Mouse (Mus musculus) adrenal gland, postnatal 4 days (tissue): ENCODE measurements at regions not wholly inside any gene's neighbourhood (a gene's known extent, or its start where the extent isn't known, plus 50 kb on each side); places are given as distances from the start of the nearest gene placed in this dataset.

Source experiments
- DNase-seq, 2 experiments: peaks; one replicate each; pipeline ENCODE4 v3.0.0; 2021 to 2022; ENCODE audit warnings: low spot score in 2 of 2, mixed read lengths in 2 of 2

DNA sequence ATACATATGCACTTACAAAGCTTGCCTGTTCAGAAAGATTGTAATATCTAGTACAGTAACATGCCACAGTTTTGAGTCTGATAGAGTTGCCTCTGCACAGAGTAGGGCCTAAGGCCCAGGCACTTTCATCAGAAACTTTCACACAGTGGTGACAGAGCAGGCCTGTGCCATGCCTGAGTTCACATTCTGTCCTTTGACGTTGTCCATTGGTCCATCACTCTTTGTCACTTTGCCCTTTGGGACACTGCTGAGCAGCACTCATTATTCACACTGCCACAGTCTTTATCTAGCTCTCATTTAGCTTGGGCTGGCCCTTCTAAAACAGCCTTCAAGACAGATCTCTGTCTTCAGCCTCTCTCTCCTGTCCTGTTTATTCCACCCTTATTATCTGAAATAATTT, 1055.0 kb downstream of the Fam19a2 start:
- no peak for DNase-seq

- DNase-seq = no peak
These were observed 1056.7 kb downstream of the Fam19a2 start for GRCm38 (mm10) chr10:124320191-124321110.

- DNase-seq = no peak
These were observed 1056.8 kb downstream of the Slc16a7 start for GRCm38 (mm10) chr10:124332491-124332890.

DNA sequence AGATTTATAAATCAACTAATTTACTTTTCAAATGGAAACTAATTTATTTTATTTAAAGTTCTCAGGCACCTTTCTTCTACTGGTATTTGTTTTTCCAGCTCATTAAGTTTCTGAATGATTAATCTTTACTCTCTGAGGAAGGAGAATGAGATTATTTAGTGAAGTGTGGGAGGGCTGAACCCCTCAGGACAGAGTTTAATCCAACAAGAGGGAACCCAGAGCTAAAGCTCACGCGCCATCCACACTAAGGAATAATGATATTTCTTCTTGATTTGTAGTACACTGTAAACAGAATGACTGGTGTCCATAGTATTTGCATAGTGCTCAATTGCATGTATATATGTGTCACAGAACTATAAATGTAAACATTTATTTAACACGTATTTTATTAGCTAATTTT, 1050.3 kb downstream of the Slc16a7 start:
- no peak for DNase-seq

- DNase-seq = peak in 1 of 2 experiments; percentile 34
These were observed 1040.0 kb downstream of the Slc16a7 start for GRCm38 (mm10) chr10:124349300-124349699.

DNA sequence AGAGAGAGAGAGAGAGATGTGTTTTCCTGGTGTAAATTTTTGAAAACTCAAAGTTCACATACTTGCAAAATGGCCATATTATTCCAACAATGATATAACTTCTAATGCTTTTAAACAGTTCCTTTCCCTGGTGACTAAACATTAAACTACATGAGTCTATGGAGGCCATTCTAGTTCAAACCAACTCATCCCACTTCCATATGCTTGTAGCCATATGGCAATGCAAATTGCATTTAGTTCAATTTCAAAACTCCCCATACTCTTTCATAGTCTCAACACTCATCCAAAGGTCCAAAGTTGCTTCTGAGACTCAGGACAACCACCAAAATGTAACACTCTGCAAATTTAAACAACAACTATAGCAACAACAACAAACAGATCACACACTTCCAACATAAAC, 1026.5 kb downstream of the Slc16a7 start:
- no peak for DNase-seq

- no peak for DNase-seq
These were observed 1018.3 kb downstream of the Slc16a7 start for GRCm38 (mm10) chr10:124370994-124371393.

DNA sequence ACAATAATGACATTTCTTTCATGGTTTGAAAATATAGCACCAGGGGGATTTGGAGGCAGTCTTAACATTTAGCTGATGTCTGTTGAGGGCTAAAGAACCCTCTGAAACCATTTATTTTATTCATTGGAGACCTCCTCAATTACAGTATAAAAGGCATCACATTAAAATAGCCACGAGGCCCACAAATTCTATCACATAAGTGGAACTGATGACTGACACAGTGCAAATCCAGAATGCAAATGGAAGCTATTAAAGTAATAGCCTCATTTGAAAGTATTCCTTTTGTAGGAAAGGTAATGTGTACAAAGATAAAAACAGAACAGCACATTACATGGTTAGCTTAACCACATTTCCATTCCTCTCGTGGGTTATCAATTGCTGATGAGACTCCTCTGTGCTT, 986.6 kb downstream of the Slc16a7 start:
- DNase-seq = no peak

- DNase-seq = no peak
These were observed 979.6 kb downstream of the Slc16a7 start for GRCm38 (mm10) chr10:124409633-124410032.

- DNase-seq = no peak
These were observed 972.7 kb downstream of the Slc16a7 start for GRCm38 (mm10) chr10:124416531-124416930.

GRCm38 (mm10) chr10:124423418-124423817, 965.8 kb downstream of the Slc16a7 start:
- no peak for DNase-seq
